Mouse (Mus musculus) CD4-positive, CD25-positive, alpha-beta regulatory T cell, adult 9 weeks (primary cell): ENCODE data around the gene Olfr1225. TPM values are rescaled to one million over a fixed set of nuclear protein-coding genes. Genes with fewer than 3 reads are reported as not detected.

Source experiments
- polyA plus RNA-seq: library from polyadenylated mRNA; unstranded; fragments of 100-300 nt; shearing (Covaris generic); gene quantifications from one replicate; pipeline ENCODE4 v1.2.1, GENCODE M21; 2017

The Olfr1225 gene
- not detected for polyA plus RNA-seq

DNA sequence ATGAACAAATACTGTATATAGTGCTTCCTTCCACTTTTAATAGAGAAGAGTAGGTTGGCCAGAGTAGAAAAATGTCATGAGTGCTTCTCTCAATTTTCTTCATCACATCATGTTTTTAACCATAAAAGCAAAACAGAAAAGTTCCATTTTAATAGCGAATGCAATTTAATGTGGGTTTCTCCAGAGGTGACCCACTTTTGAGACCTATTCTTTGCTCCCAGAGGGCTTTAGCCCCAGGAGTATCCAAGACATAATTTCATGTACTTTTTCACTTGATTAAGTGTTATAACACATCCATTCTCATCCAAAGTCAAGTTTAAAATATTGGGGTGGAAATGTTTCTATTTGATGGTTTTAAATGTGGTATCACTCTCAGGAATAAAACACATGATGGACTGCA lies at the start of gene Olfr1225:
Gene Olfr1225 (minus strand): TSS at position 101 of the 400 bp plus-strand sequence.

DNA sequence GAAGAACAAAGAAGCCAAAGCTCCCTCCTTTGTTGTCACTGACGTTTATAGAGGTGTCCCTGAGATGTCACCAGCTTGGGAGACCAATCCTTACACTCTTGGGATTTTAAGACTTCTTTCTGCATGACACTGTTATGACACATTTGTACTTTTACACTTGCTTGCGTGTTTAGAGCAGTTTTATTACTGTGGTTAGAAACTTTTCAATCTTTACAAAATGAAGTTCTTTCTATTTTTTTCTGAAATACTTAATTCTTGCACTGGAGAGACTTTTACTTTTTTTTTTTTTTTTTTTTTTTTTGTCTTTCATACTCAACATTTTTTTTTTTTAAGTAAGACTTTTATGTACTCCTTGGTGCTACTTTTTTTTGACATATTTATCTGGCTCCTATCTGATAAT lies 25.5 kb upstream of the Olfr1225 start, which contains the start of gene Olfr1226:
Gene Olfr1226 (minus strand): TSS at position 101 of the 400 bp plus-strand sequence.

DNA sequence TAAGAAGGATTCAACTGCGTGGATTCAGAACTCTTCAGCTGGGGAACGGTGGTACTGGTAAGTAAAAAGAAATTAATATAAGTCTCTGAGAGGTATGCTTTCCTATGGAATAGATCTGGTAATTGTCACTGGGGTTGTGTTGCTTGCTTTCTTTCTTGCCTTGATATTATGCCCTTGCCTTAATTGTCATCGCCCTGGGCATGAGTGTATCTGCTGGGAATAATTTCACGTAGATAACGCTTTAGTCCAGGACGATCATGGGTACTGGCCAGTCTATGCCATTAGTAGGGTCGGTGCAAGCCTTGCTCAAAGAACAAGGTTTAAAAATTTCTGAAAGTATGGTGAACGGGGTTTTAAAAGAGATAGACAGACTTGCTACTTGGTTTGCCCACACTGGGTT lies 10.5 kb downstream of the Olfr1225 start, which contains the start of gene Olfr1224-ps1:
Gene Olfr1224-ps1 (minus strand): TSS at position 101 of the 400 bp plus-strand sequence.

DNA sequence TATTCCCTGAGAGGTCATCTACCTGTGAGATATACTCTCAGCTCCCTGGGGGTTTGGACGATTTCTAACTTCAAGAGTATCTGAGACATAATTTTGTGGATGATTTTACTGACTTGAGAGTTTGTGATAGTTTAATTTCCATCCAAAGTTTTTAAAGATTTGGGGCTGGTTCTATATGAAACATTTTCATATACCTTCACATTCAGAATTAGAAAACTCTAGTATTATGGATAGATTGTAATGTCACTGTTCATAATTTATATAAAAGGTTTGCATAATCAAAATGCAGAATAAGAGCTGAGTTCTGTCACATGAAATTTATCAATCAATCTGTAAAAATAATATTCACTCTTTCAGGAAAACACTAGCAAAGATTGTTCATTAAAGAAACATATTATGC lies 23.0 kb downstream of the Olfr1225 start, which contains the start of gene Olfr1223:
Gene Olfr1223 (minus strand): TSS at position 101 of the 400 bp plus-strand sequence.

DNA sequence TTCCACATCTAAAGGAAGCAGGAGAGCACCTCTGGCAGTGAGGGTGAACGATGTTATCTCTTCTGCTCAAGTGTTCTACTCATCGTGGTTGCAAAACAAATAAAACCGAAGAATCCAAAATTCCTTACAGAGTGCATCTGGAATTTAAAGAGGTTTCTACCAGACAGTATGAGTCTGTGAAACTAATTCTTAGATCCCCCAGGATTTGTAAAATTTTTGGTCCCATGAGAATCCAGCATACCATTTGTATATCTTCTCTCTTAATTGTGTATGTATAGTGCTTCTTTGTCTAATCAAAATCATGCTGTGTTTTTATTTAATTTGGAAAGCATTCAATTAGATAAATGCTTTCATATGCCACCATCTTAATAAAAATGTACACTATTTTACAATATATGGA lies 41.5 kb downstream of the Olfr1225 start, which contains the start of gene Olfr1222:
Gene Olfr1222 (minus strand): TSS at position 101 of the 400 bp plus-strand sequence.

Other genes starting within 250 kb of the Olfr1225 start
- gene Olfr1211, start 236.6 kb downstream of the Olfr1225 start, polyA plus RNA-seq: not detected
- not detected for gene Olfr1212, start 220.7 kb downstream of the Olfr1225 start, polyA plus RNA-seq
- not detected for gene Gm13762, start 194.4 kb downstream of the Olfr1225 start, polyA plus RNA-seq
- gene Olfr1214, start 182.0 kb downstream of the Olfr1225 start, polyA plus RNA-seq: not detected
- not detected for gene Olfr1215, start 167.7 kb downstream of the Olfr1225 start, polyA plus RNA-seq
- not detected for gene Olfr1216, start 156.3 kb downstream of the Olfr1225 start, polyA plus RNA-seq
- 0.06 TPM for gene Olfr1217, start 142.6 kb downstream of the Olfr1225 start, polyA plus RNA-seq
- not detected for gene Olfr1218, start 113.5 kb downstream of the Olfr1225 start, polyA plus RNA-seq
- not detected for gene Olfr1219, start 91.2 kb downstream of the Olfr1225 start, polyA plus RNA-seq
- gene Olfr1220, start 67.8 kb downstream of the Olfr1225 start, polyA plus RNA-seq: not detected
- not detected for gene Olfr1221, start 57.4 kb downstream of the Olfr1225 start, polyA plus RNA-seq
- gene Olfr1222, start 41.6 kb downstream of the Olfr1225 start, polyA plus RNA-seq: not detected
- gene Olfr1223, start 23.1 kb downstream of the Olfr1225 start, polyA plus RNA-seq: not detected
- not detected for gene Olfr1224-ps1, start 10.6 kb downstream of the Olfr1225 start, polyA plus RNA-seq
- not detected for gene Olfr1226, start 25.4 kb upstream of the Olfr1225 start, polyA plus RNA-seq
- gene Olfr1228, start 79.4 kb upstream of the Olfr1225 start, polyA plus RNA-seq: not detected
- not detected for gene Olfr1229, start 113.3 kb upstream of the Olfr1225 start, polyA plus RNA-seq
- not detected for gene Olfr1230, start 122.6 kb upstream of the Olfr1225 start, polyA plus RNA-seq
- gene Olfr1231, start 132.4 kb upstream of the Olfr1225 start, polyA plus RNA-seq: not detected
- gene Olfr1232, start 155.0 kb upstream of the Olfr1225 start, polyA plus RNA-seq: not detected
- gene Olfr1233, start 167.7 kb upstream of the Olfr1225 start, polyA plus RNA-seq: not detected
- not detected for gene Olfr1234, start 190.2 kb upstream of the Olfr1225 start, polyA plus RNA-seq
- gene Olfr1238, start 235.0 kb upstream of the Olfr1225 start, polyA plus RNA-seq: not detected
- not detected for gene Olfr1239, start 245.7 kb upstream of the Olfr1225 start, polyA plus RNA-seq